Mouse (Mus musculus) forebrain, embryonic 11.5 days (tissue): Measurements from ENCODE around the gene Pde4d. TPM values are rescaled to one million over a fixed set of nuclear protein-coding genes. Genes with fewer than 3 reads are reported as not detected.

Experiments
- ATAC-seq: fragments of 200-750 bp; cut with Nextera tagmentation; replicated peaks from 2 replicates; pipeline ENCODE4 v1.8.0; 2017; ENCODE audit warnings: moderate TSS enrichment; ENCODE audit not compliant: low FRiP score
- DNase-seq: peaks from one replicate; pipeline ENCODE4 v3.0.0-alpha.2; 2017; ENCODE audit warnings: low spot score
- H3K27ac ChIP-seq: fragments of 300-500 bp; sonication (generic); 2 replicates; pipeline ENCODE4 v1.5.1; 2014; ENCODE audit warnings: low read depth, low read length
- H3K27me3 ChIP-seq: fragments of 300-500 bp; sonication (generic); 2 replicates; pipeline ENCODE4 v1.6.1; 2014; ENCODE audit warnings: mild to moderate bottlenecking, low read length, mixed read lengths; ENCODE audit not compliant: control insufficient read depth, insufficient read depth
- H3K36me3 ChIP-seq: fragments of 300-500 bp; sonication (generic); 2 replicates; pipeline ENCODE4 v1.6.1; 2014; ENCODE audit warnings: mild to moderate bottlenecking, low read length, moderate library complexity, mixed read lengths; ENCODE audit not compliant: control insufficient read depth, insufficient read depth
- H3K4me1 ChIP-seq: fragments of 300-500 bp; sonication (generic); replicated peaks from 2 replicates; pipeline ENCODE4 v1.6.1; 2014; ENCODE audit warnings: low read length, mixed read lengths; ENCODE audit not compliant: control insufficient read depth, insufficient read depth
- H3K4me2 ChIP-seq: fragments of 300-500 bp; sonication (generic); 2 replicates; pipeline ENCODE4 v1.6.1; 2014; ENCODE audit warnings: low read depth, mild to moderate bottlenecking, low read length, moderate library complexity, mixed read lengths; ENCODE audit not compliant: severe bottlenecking
- H3K4me3 ChIP-seq: fragments of 300-500 bp; sonication (generic); 2 replicates; pipeline ENCODE4 v1.5.1; 2014; ENCODE audit warnings: low read depth, low read length
- H3K9ac ChIP-seq: fragments of 300-500 bp; sonication (generic); 2 replicates; pipeline ENCODE4 v1.6.1; 2014; ENCODE audit warnings: low read length
- H3K9me3 ChIP-seq: fragments of 300-500 bp; sonication (generic); 2 replicates; pipeline ENCODE4 v1.6.1; 2016; ENCODE audit warnings: low read length, mixed read lengths; ENCODE audit not compliant: control insufficient read depth
- WGBS: fragments of 180-500 bp; shearing (Covaris S2); extraction: QIAGEN DNeasy Blood & Tissue Kit; methylation state at CpG from one replicate; pipeline ENCODE4 v1.1.7; 2014; 5-methylcytosine and 5-hydroxymethylcytosine counted together
- polyA plus RNA-seq: library from polyadenylated mRNA; unstranded; fragments of >200 nt; fragmentation: Nextera tagmentation; extraction: Ambion mirVana; gene quantifications from 2 replicates; pipeline ENCODE4 v1.2.1, GENCODE M21; 2014

Pde4d gene
- polyA plus RNA-seq, 1 experiment from 2014 or later: 11.9 TPM

GRCm38 (mm10) chr13:109558341-109559257 is 1108.9 kb downstream of the Pde4d start:
- Histone ChIP-seq H3K4me1 (no peaks in the 10 kb centered on the region), H3K9ac (no peak overlapping the region), H3K4me2 (no peak overlapping the region), H3K4me3 (no peak overlapping the region), H3K27ac (no peak overlapping the region), H3K27me3 (no peaks in the 10 kb centered on the region), H3K36me3 (no peaks in the 10 kb centered on the region), H3K9me3 (no peaks in the 10 kb centered on the region)
- 79% methylated on average over 12 of the region's 12 CpGs for WGBS
- ATAC-seq (peak; percentile 44; the same call in 1 of the 2 replicates), DNase-seq (no peak)

- H3K27ac ChIP-seq: no peak overlapping the region
- no peak for DNase-seq
- no peaks in the 10 kb centered on the region for H3K4me1 ChIP-seq
- WGBS: 89% methylated on average over 4 of the region's 4 CpGs
- H3K4me3 ChIP-seq: no peak overlapping the region
- H3K4me2 ChIP-seq: no peak overlapping the region
- H3K9ac ChIP-seq: no peak overlapping the region
- H3K9me3 ChIP-seq: no peaks in the 10 kb centered on the region
- no peaks in the 10 kb centered on the region for H3K27me3 ChIP-seq
- no peaks in the 10 kb centered on the region for H3K36me3 ChIP-seq
- ATAC-seq: no peak
Measured at GRCm38 (mm10) chr13:109560261-109560660, 1110.5 kb downstream of the Pde4d start.

- Histone ChIP-seq H3K4me2 (no peak overlapping the region), H3K9me3 (no peaks in the 10 kb centered on the region), H3K4me1 (no peaks in the 10 kb centered on the region), H3K27ac (no peak overlapping the region), H3K27me3 (no peaks in the 10 kb centered on the region), H3K36me3 (no peaks in the 10 kb centered on the region), H3K9ac (no peak overlapping the region), H3K4me3 (no peak overlapping the region)
- DNase-seq: no peak
- ATAC-seq: no peak
- WGBS: 91% methylated on average over 20 of the region's 20 CpGs
Measured at GRCm38 (mm10) chr13:109568638-109569468, 1119.1 kb downstream of the Pde4d start.

- Histone ChIP-seq H3K9me3 (no peaks in the 10 kb centered on the region), H3K4me2 (no peak overlapping the region), H3K9ac (no peak overlapping the region), H3K36me3 (no peaks in the 10 kb centered on the region), H3K4me3 (no peak overlapping the region), H3K27me3 (no peaks in the 10 kb centered on the region), H3K27ac (no peak overlapping the region), H3K4me1 (no peaks in the 10 kb centered on the region)
- WGBS: 83% methylated on average over 5 of the region's 5 CpGs
- no peak for ATAC-seq
- DNase-seq: no peak
Measured at GRCm38 (mm10) chr13:109569491-109569890, 1119.7 kb downstream of the Pde4d start.

- DNase-seq (no peak), ATAC-seq (no peak)
- Histone ChIP-seq H3K4me1 (no peaks in the 10 kb centered on the region), H3K27ac (no peak overlapping the region), H3K27me3 (no peaks in the 10 kb centered on the region), H3K4me2 (no peak overlapping the region), H3K9me3 (no peaks in the 10 kb centered on the region), H3K4me3 (no peak overlapping the region), H3K9ac (no peak overlapping the region), H3K36me3 (no peaks in the 10 kb centered on the region)
- 78% methylated on average over 1 of the region's 1 CpGs for WGBS
Measured at GRCm38 (mm10) chr13:109576725-109577124, 1127.0 kb downstream of the Pde4d start.

- H3K36me3 ChIP-seq: no peaks in the 10 kb centered on the region
- H3K4me3 ChIP-seq: no peak overlapping the region
- no peaks in the 10 kb centered on the region for H3K27me3 ChIP-seq
- WGBS: 90% methylated on average over 5 of the region's 5 CpGs
- ATAC-seq (no peak), DNase-seq (no peak)
- no peak overlapping the region for H3K4me2 ChIP-seq
- H3K9me3 ChIP-seq: no peaks in the 10 kb centered on the region
- H3K9ac ChIP-seq: no peak overlapping the region
- H3K4me1 ChIP-seq: no peaks in the 10 kb centered on the region
- no peak overlapping the region for H3K27ac ChIP-seq
Measured at GRCm38 (mm10) chr13:109577454-109577853, 1127.7 kb downstream of the Pde4d start.

- Histone ChIP-seq H3K9ac (no peak overlapping the region), H3K4me3 (no peak overlapping the region), H3K36me3 (no peaks in the 10 kb centered on the region), H3K9me3 (no peaks in the 10 kb centered on the region), H3K4me1 (no peaks in the 10 kb centered on the region), H3K27ac (no peak overlapping the region), H3K27me3 (no peaks in the 10 kb centered on the region), H3K4me2 (no peak overlapping the region)
- 56% methylated on average over 4 of the region's 4 CpGs for WGBS
- DNase-seq: no peak
- ATAC-seq: no peak
Measured at GRCm38 (mm10) chr13:109577901-109578300, 1128.2 kb downstream of the Pde4d start.

GRCm38 (mm10) chr13:109581284-109582070 is 1131.7 kb downstream of the Pde4d start:
- 86% methylated on average over 16 of the region's 16 CpGs for WGBS
- H3K27ac ChIP-seq: no peak overlapping the region
- H3K9ac ChIP-seq: no peak overlapping the region
- no peak overlapping the region for H3K4me3 ChIP-seq
- no peaks in the 10 kb centered on the region for H3K36me3 ChIP-seq
- no peaks in the 10 kb centered on the region for H3K9me3 ChIP-seq
- H3K4me1 ChIP-seq: no peaks in the 10 kb centered on the region
- ATAC-seq: no peak
- H3K4me2 ChIP-seq: no peak overlapping the region
- DNase-seq: no peak
- H3K27me3 ChIP-seq: no peaks in the 10 kb centered on the region
